Mouse (Mus musculus) embryonic fibroblast, embryonic 13.5 days (primary cell): Measurements from ENCODE around the gene Slc7a5.

Experiments
- CTCF ChIP-seq: IDR thresholded peaks from 2 replicates; pipeline ENCODE4 v1.5.1; 2011; ENCODE audit warnings: mild to moderate bottlenecking, control low read depth, low read length, moderate library complexity, borderline replicate concordance; ENCODE audit not compliant: insufficient read depth
- POLR2A ChIP-seq: IDR thresholded peaks from 2 replicates; pipeline ENCODE4 v1.6.1; 2011; ENCODE audit warnings: low read depth, mild to moderate bottlenecking, control low read depth, low read length, moderate library complexity

GRCm38 (mm10) chr8:121944831-121945230 lies 37.3 kb upstream of the Slc7a5 start, which contains the start of gene Car5a:
- TF ChIP-seq CTCF (no peak), POLR2A (no peak)
